Mouse (Mus musculus): ENCODE data around the gene Gm16181.

DNA sequence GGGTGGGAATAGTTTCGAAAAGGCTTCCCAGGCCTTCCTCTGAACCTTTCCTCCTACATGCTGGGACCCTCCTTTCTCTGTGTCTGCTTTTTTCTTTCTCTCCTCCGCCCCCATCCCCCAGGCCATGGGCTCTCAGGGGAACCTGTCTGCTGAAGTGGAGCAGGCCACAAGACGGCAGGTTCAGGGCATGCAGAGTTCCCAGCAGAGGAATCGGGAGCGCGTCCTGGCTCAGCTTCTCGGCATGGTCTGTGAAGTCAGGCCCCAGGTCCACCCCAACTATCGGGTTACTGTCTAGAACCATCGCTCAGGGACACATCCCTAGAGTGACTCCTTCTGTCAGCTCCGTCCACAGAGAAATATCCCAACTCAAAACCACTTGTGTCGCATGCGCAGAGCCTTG is 16.9 kb downstream of the Gm16181 start:
- TF ChIP-seq CTCF (IDR thresholded peaks at IDR 0.05; ENCODE audit: control insufficient read depth, insufficient read depth, insufficient replicate concordance, low read depth, low read length) (no peak), POLR2A (IDR thresholded peaks at IDR 0.05; ENCODE audit: control insufficient read depth, low read depth, low read length) (no peak)

Data from testis, adult 2 months (tissue).